Mouse (Mus musculus): Measurements from ENCODE around the gene Thsd4.

DNA sequence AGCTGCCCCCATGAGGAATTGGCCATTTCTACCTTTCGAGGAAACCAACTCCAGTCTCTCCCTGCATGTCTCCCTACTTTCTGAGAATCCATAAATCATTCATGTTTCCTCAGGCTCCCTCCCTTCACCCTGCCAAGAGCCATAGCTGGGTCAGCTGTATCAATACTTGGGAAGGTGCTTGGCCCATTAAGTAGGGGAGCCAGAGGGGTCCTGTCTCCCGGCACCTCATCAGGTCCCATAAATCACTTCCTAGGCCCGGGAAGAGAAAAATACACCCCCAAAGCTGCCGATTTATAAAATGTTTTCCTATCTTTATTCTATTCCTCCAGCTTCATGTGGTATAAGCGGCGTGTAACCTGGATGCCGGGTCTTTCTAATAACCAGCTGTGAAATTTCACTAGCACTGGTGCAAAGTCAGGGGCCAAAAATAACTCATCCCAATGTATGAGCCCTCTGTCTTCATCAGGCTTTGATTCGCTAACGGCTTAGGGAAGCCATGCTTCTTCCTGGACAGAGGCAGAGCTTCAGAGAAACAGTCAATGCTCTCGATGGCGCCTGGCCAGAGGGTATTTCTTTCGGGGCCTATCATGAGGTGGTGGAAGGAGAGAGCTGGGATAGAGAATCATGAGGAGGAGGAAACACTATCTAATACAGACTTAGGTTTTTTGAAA, 323.2 kb downstream of the Thsd4 start:
- TF ChIP-seq FLI1 (IDR thresholded peaks at IDR 0.05; ENCODE audit: low read length) (no peak), GATA1 (IDR thresholded peaks at IDR 0.05; ENCODE audit: borderline replicate concordance, low read length) (no peak)
